Mouse (Mus musculus) embryonic facial prominence, embryonic 14.5 days (tissue): Measurements from ENCODE around the gene Txlnb. TPM values are rescaled to one million over a fixed set of nuclear protein-coding genes. Genes with fewer than 3 reads are reported as not detected.

Source experiments
- ATAC-seq: fragments of 200-750 bp; cut with Nextera tagmentation; 2 replicates; pipeline ENCODE4 v1.8.0; 2017; ENCODE audit warnings: low read depth, moderate number of reproducible peaks, moderate TSS enrichment
- DNase-seq: peaks from one replicate; pipeline ENCODE4 v3.0.0-alpha.2; 2015; ENCODE audit warnings: low spot score
- H3K27ac ChIP-seq: fragments of 300-500 bp; sonication (generic); replicated peaks from 2 replicates; pipeline ENCODE4 v1.5.1; 2014; ENCODE audit warnings: low read depth, mild to moderate bottlenecking, low read length, moderate library complexity
- H3K27me3 ChIP-seq: fragments of 300-500 bp; sonication (generic); replicated peaks from 2 replicates; pipeline ENCODE4 v1.6.1; 2014; ENCODE audit warnings: low read length; ENCODE audit not compliant: control insufficient read depth, insufficient read depth
- H3K36me3 ChIP-seq: fragments of 300-500 bp; sonication (generic); 2 replicates; pipeline ENCODE4 v1.6.1; 2014; ENCODE audit warnings: low read length, mixed read lengths; ENCODE audit not compliant: control insufficient read depth, insufficient read depth
- H3K4me1 ChIP-seq: fragments of 300-500 bp; sonication (generic); 2 replicates; pipeline ENCODE4 v1.6.1; 2014; ENCODE audit warnings: antibody characterized with exemption, low read length; ENCODE audit not compliant: control insufficient read depth, insufficient read depth
- H3K4me2 ChIP-seq: fragments of 300-500 bp; sonication (generic); 2 replicates; pipeline ENCODE4 v1.6.1; 2014; ENCODE audit warnings: low read depth, mild to moderate bottlenecking, low read length, moderate library complexity, mixed read lengths
- H3K4me3 ChIP-seq: fragments of 300-500 bp; sonication (generic); 2 replicates; pipeline ENCODE4 v1.5.1; 2014; ENCODE audit warnings: low read depth, mild to moderate bottlenecking, low read length
- H3K9ac ChIP-seq: fragments of 300-500 bp; sonication (generic); 2 replicates; pipeline ENCODE4 v1.6.1; 2014; ENCODE audit warnings: low read depth, mild to moderate bottlenecking, low read length, moderate library complexity, mixed read lengths
- H3K9me3 ChIP-seq: fragments of 300-500 bp; sonication (generic); 2 replicates; pipeline ENCODE4 v1.6.1; 2016; ENCODE audit warnings: low read length; ENCODE audit not compliant: control insufficient read depth
- WGBS: fragments of 180-500 bp; shearing (Covaris S2); extraction: QIAGEN DNeasy Blood & Tissue Kit; methylation state at CpG from one replicate; pipeline ENCODE4 v1.1.7; 2014; 5-methylcytosine and 5-hydroxymethylcytosine counted together
- polyA plus RNA-seq: library from polyadenylated mRNA; unstranded; fragments of >200 nt; fragmentation: Nextera tagmentation; extraction: Ambion mirVana; gene quantifications from 2 replicates; pipeline ENCODE4 v1.2.1, GENCODE M21; 2014

The Txlnb gene
- polyA plus RNA-seq, 1 experiment from 2014 or later, result 8.2 TPM

DNA sequence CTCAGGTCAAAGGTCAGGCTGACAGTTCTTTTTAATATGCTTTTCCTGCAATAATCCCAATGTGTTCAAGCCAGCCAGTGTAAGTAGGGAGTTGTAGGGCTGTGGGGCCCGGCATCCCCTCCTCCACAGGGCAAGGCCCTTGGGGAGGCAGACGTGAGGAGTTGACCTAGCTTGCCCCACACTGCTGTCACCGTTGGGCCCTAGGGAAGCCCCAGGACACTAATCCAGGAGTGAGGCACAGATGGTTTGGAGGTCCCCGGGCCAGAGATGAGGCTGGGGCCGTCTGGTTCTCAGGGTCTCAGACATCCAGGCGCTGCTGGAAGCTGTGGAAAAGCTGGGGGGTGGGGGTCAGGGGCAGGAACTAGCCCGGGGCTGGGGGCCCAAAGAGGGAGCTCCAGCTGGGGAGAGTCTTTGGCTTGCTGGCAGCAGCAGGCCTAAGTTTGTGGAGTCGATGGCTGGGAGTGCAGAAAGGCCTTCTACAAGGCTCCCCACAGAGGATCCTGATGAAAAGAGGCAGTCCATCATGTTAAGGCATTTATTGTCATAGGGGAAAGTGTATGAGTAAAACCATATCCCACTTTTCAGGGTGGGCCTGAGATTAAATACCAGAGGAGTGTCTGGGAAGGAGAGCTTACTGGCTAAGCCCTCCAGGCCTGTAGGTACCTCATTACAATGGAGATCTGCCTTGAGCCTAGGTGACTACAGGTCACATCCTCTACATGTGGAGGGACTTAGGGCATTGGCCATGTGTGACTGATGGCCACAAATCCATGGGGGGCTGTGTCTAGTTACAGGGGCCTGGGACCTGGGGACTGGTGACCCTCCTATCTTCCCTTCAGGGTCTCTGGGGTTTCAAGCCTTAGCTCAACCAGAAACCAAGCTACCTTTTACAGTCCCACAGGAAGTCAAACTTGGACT is 82.2 kb downstream of the Txlnb start:
- no peaks in the 10 kb centered on the region for H3K4me1 ChIP-seq
- no peaks in the 10 kb centered on the region for H3K9me3 ChIP-seq
- ATAC-seq (peak; percentile 50; the same call in 1 of the 2 replicates), DNase-seq (no peak)
- no peaks in the 10 kb centered on the region for H3K36me3 ChIP-seq
- H3K27me3 ChIP-seq, result no peaks in the 10 kb centered on the region
- H3K4me2 ChIP-seq, result no peak overlapping the region
- H3K4me3 ChIP-seq, result no peak overlapping the region
- H3K9ac ChIP-seq, result no peak overlapping the region
- 23% methylated on average over 8 of the region's 8 CpGs for WGBS
- H3K27ac ChIP-seq, result no peak overlapping the region

DNA sequence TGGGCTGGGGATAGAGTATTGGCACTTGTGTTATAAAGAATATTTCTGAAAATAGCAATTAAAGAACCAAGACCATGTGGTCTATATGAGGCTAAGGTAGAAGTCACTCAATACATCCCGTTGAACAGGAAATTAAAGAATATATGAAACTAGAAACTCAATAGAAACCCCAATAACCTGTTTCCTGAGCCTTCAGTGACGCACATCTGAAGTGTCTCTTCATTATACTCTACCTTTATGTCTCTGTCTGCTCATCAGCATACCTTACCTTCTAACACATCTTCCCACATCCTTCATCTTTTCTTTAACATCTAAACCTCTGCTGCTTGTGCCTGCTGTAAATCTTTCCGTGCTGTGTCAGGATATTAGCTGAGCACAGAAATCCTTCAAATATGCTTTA is 84.0 kb downstream of the Txlnb start:
- no peaks in the 10 kb centered on the region for H3K27me3 ChIP-seq
- H3K9me3 ChIP-seq, result no peaks in the 10 kb centered on the region
- DNase-seq (no peak), ATAC-seq (no peak)
- WGBS, result 82% methylated on average over 3 of the region's 3 CpGs
- H3K4me3 ChIP-seq, result no peak overlapping the region
- no peaks in the 10 kb centered on the region for H3K4me1 ChIP-seq
- no peak overlapping the region for H3K9ac ChIP-seq
- no peak overlapping the region for H3K4me2 ChIP-seq
- no peak overlapping the region for H3K27ac ChIP-seq
- no peaks in the 10 kb centered on the region for H3K36me3 ChIP-seq

DNA sequence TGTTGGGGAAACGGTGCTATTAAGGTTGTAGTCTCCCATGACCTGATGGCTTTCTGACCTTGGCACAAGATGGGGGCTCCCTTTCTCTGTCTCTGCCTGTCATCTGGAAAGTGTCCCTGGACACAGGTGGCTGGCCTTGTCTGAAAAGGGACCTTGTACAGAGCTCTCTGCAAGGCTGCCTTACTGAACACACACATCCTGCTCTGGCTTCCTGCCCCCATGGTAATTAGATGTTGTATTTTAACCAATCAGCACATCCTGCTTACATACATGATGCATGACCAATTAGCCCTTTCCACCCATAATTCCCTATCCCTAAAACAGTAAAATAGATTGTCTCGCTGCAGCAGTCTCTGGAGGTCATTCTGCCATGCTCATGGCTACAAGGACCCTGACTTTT is 84.7 kb downstream of the Txlnb start:
- DNase-seq, result no peak
- H3K27me3 ChIP-seq, result no peaks in the 10 kb centered on the region
- H3K4me2 ChIP-seq, result no peak overlapping the region
- ATAC-seq, result no peak
- H3K27ac ChIP-seq, result no peak overlapping the region
- WGBS, result 67% methylated on average over 2 of the region's 2 CpGs
- H3K4me1 ChIP-seq, result no peaks in the 10 kb centered on the region
- no peak overlapping the region for H3K4me3 ChIP-seq
- no peaks in the 10 kb centered on the region for H3K36me3 ChIP-seq
- no peaks in the 10 kb centered on the region for H3K9me3 ChIP-seq
- H3K9ac ChIP-seq, result no peak overlapping the region

Other genes starting within 250 kb of the Txlnb start
- gene Cited2, start 73.0 kb upstream of the Txlnb start, polyA plus RNA-seq, result 37.5 and 40.6 TPM in 2 replicates
- 8.2 and 8.5 TPM in 2 replicates for gene Heca, start 151.8 kb downstream of the Txlnb start, polyA plus RNA-seq
- gene Abracl, start 227.1 kb downstream of the Txlnb start, polyA plus RNA-seq, result 143 and 152 TPM in 2 replicates